Comparison of ENCODE assay signal across 8 mouse cellular contexts in genomic region chr17:45596631-45597396, GRCm38 (mm10). TPM values are rescaled to one million over a fixed set of nuclear protein-coding genes. Genes with fewer than 3 reads are reported as not detected.
A peak's percentile ranks its signal among the peaks of the same experiment; 100 is the strongest.
DNase-seq lines count a peak whose midpoint lies in the region; ATAC-seq and TF ChIP-seq lines count a peak whose summit lies in the region.

No protein-coding gene starts in this region.

- H3K27me3 ChIP-seq in liver, embryonic 11.5 days (replicated peaks; ENCODE audit: control insufficient read depth, insufficient read depth, low read length), result peaks cover 10% of the 10 kb centered on the region
- H3K27me3 ChIP-seq in stomach, postnatal 0 days (ENCODE audit: control insufficient read depth, insufficient read depth, low read length), result no peaks in the 10 kb centered on the region

- TF ChIP-seq EP300 in stomach, postnatal 0 days (optimal IDR thresholded peaks at IDR 0.05), result no peak

- H3K9me3 ChIP-seq in liver, embryonic 11.5 days (ENCODE audit: control insufficient read depth, low read length), result no peaks in the 10 kb centered on the region
- H3K9me3 ChIP-seq in stomach, postnatal 0 days (ENCODE audit: control insufficient read depth, low read length), result no peaks in the 10 kb centered on the region

- H3K4me2 ChIP-seq in liver, embryonic 11.5 days, result no peak overlapping the region
- no peak overlapping the region for H3K4me2 ChIP-seq in stomach, postnatal 0 days (replicated peaks; ENCODE audit: low read depth)

- peak overlapping the region; percentile 26; the same call in 1 of the 2 replicates for H3K9ac ChIP-seq in liver, embryonic 11.5 days (ENCODE audit: low read depth, low read length)
- no peak overlapping the region for H3K9ac ChIP-seq in stomach, postnatal 0 days (ENCODE audit: low read length)

- DNase-seq in ovary, adult 18-20 months (ENCODE audit: low spot score), result peak; percentile 80
- no peak for DNase-seq in ovary, postnatal 10 days (ENCODE audit: low spot score)
- DNase-seq in embryo, embryonic 10.5 days (ENCODE audit: low spot score), result peak; percentile 64
- peak; percentile 86 to 91 for DNase-seq in heart, adult 18-20 months
- peak; percentile 83 for DNase-seq in kidney, adult 11 months
- no peak for DNase-seq in liver, embryonic 11.5 days (ENCODE audit: low spot score)
- peak; percentile 36 to 49 for DNase-seq in natural killer cell, adult 2 months (ENCODE audit: low spot score in 2 of 2)
- peak; percentile 80 for DNase-seq in stomach, postnatal 0 days (ENCODE audit: low spot score)

- H3K36me3 ChIP-seq in liver, embryonic 11.5 days (ENCODE audit: control insufficient read depth, insufficient read depth, low read length), result no peaks in the 10 kb centered on the region
- H3K36me3 ChIP-seq in stomach, postnatal 0 days (ENCODE audit: control insufficient read depth, insufficient read depth, low read length), result no peaks in the 10 kb centered on the region

- peak; percentile 44; the same call in 1 of the 2 replicates for ATAC-seq in liver, embryonic 11.5 days (replicated peaks; ENCODE audit: low FRiP score)
- peak; percentile 58 for ATAC-seq in stomach, postnatal 0 days (ENCODE audit: low FRiP score, low TSS enrichment)

- H3K27ac ChIP-seq in liver, embryonic 11.5 days (ENCODE audit: low read depth, low read length), result peak overlapping the region; percentile 41; the same call in 1 of the 2 replicates
- peak overlapping the region; percentile 65 for H3K27ac ChIP-seq in stomach, postnatal 0 days (replicated peaks)

- peaks cover 78% of the 10 kb centered on the region for H3K4me1 ChIP-seq in liver, embryonic 11.5 days (replicated peaks; ENCODE audit: control insufficient read depth, insufficient read depth, low read length)
- peaks cover 22% of the 10 kb centered on the region for H3K4me1 ChIP-seq in stomach, postnatal 0 days (replicated peaks; ENCODE audit: control insufficient read depth, insufficient read depth)

- peak overlapping the region; percentile 82; the same call in 1 of the 2 replicates for H3K4me3 ChIP-seq in liver, embryonic 11.5 days (ENCODE audit: low read depth, low read length)
- no peak overlapping the region for H3K4me3 ChIP-seq in stomach, postnatal 0 days (ENCODE audit: low read depth, low read length)

- TF ChIP-seq CTCF in stomach, postnatal 0 days (IDR thresholded peaks at IDR 0.05; ENCODE audit: low read depth), result peak; percentile 78

- WGBS in liver, embryonic 11.5 days, result 42% methylated on average over 11 of the region's 11 CpGs
- 36% methylated on average over 11 of the region's 11 CpGs for WGBS in stomach, postnatal 0 days

RNA-seq across cellular contexts. Expression of gene Slc29a1, which starts 2.6 kb away (rescaled TPM):
- total RNA-seq in heart, adult 18-20 months (2021), result 10 to 100 TPM; 65.0 to 67.4 TPM
- 277 and 325 TPM in 2 replicates for polyA plus RNA-seq in liver, embryonic 11.5 days (2014; fragmentation: Nextera tagmentation; extraction: Ambion mirVana)
- 49.4 and 55.3 TPM in 2 replicates for polyA plus RNA-seq in stomach, postnatal 0 days (2015; fragmentation: Nextera tagmentation; extraction: Ambion mirVana)

RNA-seq across cellular contexts. Expression of gene Mymx, which starts 5.1 kb away (rescaled TPM):
- total RNA-seq in heart, adult 18-20 months (2021), result not detected
- 0.62 and 1.0 TPM in 2 replicates for polyA plus RNA-seq in liver, embryonic 11.5 days (2014; fragmentation: Nextera tagmentation; extraction: Ambion mirVana)
- polyA plus RNA-seq in stomach, postnatal 0 days (2015; fragmentation: Nextera tagmentation; extraction: Ambion mirVana), result 1.2 and 1.5 TPM in 2 replicates

RNA-seq across cellular contexts. Expression of gene Hsp90ab1, which starts 23.7 kb away (rescaled TPM):
- 1,000 to 10,000 TPM; 1,354 to 1,581 TPM for total RNA-seq in heart, adult 18-20 months (2021)
- 1,837 and 1,887 TPM in 2 replicates for polyA plus RNA-seq in liver, embryonic 11.5 days (2014; fragmentation: Nextera tagmentation; extraction: Ambion mirVana)
- polyA plus RNA-seq in stomach, postnatal 0 days (2015; fragmentation: Nextera tagmentation; extraction: Ambion mirVana), result 715 and 750 TPM in 2 replicates

RNA-seq across cellular contexts. Expression of gene Slc35b2, which starts 33.1 kb away (rescaled TPM):
- 10 to 100 TPM; 23.4 to 26.0 TPM for total RNA-seq in heart, adult 18-20 months (2021)
- 110 and 116 TPM in 2 replicates for polyA plus RNA-seq in liver, embryonic 11.5 days (2014; fragmentation: Nextera tagmentation; extraction: Ambion mirVana)
- polyA plus RNA-seq in stomach, postnatal 0 days (2015; fragmentation: Nextera tagmentation; extraction: Ambion mirVana), result 72.7 and 76.8 TPM in 2 replicates

RNA-seq across cellular contexts. Expression of gene Nfkbie, which starts 41.3 kb away (rescaled TPM):
- total RNA-seq in heart, adult 18-20 months (2021), result 1 to 10 TPM; 1.2 to 3.1 TPM
- polyA plus RNA-seq in liver, embryonic 11.5 days (2014; fragmentation: Nextera tagmentation; extraction: Ambion mirVana), result 2.5 and 3.0 TPM in 2 replicates
- 1.6 and 2.0 TPM in 2 replicates for polyA plus RNA-seq in stomach, postnatal 0 days (2015; fragmentation: Nextera tagmentation; extraction: Ambion mirVana)

Comparison
In these comparisons a context has a peak if more than half of its experiments do, and no peak if none do; other contexts are left out.
1. DNase-seq: peak in ovary, adult 18-20 months (single experiment), embryo, embryonic 10.5 days (single experiment), heart, adult 18-20 months (2 of 2), kidney, adult 11 months (single experiment), natural killer cell, adult 2 months (2 of 2) and stomach, postnatal 0 days (single experiment); none in ovary, postnatal 10 days (single experiment) and liver, embryonic 11.5 days (single experiment).